Mouse (Mus musculus) ES-Bruce4 (cell line): ENCODE data around the gene Elavl1. TPM values are rescaled to one million over a fixed set of nuclear protein-coding genes. Genes with fewer than 3 reads are reported as not detected.
"Not testable (repeated sequence)": the region's sequence is repeated elsewhere in the genome, so short reads cannot be mapped to it uniquely, and the experiment has no call there.

Experiments used
- H3K27ac ChIP-seq: 2 replicates; pipeline ENCODE4 v1.5.1; 2012; ENCODE audit warnings: low read length, inconsistent platforms; ENCODE audit not compliant: insufficient read depth
- H3K27me3 ChIP-seq: 2 replicates; pipeline ENCODE4 v1.6.1; 2012; ENCODE audit warnings: mild to moderate bottlenecking, low read length, inconsistent platforms; ENCODE audit not compliant: control insufficient read depth, poor library complexity, insufficient read depth, severe bottlenecking
- H3K36me3 ChIP-seq: 2 replicates; pipeline ENCODE4 v1.6.1; 2012; ENCODE audit warnings: inconsistent platforms, mild to moderate bottlenecking, low read length, moderate library complexity; ENCODE audit not compliant: control insufficient read depth, poor library complexity, insufficient read depth, severe bottlenecking
- H3K4me1 ChIP-seq: one replicate; pipeline ENCODE4 v1.8.1; 2011; ENCODE audit warnings: low read length; ENCODE audit not compliant: control insufficient read depth, insufficient read depth
- H3K4me3 ChIP-seq: 2 replicates; pipeline ENCODE4 v1.5.1; 2011; ENCODE audit warnings: low read depth, mild to moderate bottlenecking, low read length
- H3K9ac ChIP-seq: 2 replicates; pipeline ENCODE4 v1.6.1; 2012; ENCODE audit warnings: low read depth, mild to moderate bottlenecking, inconsistent platforms; ENCODE audit not compliant: poor library complexity, severe bottlenecking
- H3K9me3 ChIP-seq: replicated peaks from 2 replicates; pipeline ENCODE4 v1.6.1; 2012; ENCODE audit warnings: mild to moderate bottlenecking, low read length, inconsistent platforms; ENCODE audit not compliant: control insufficient read depth, poor library complexity, insufficient read depth, severe bottlenecking
- CTCF ChIP-seq: IDR thresholded peaks from one replicate; pipeline ENCODE4 v1.8.1; 2011; ENCODE audit warnings: low read depth, low read length
- EP300 ChIP-seq: IDR thresholded peaks from 2 replicates; pipeline ENCODE4 v1.6.1; 2011; ENCODE audit warnings: low read depth, low read length; ENCODE audit not compliant: insufficient read depth
- POLR2A ChIP-seq: IDR thresholded peaks from one replicate; pipeline ENCODE4 v1.8.1; 2011; ENCODE audit warnings: low read length; ENCODE audit not compliant: insufficient read depth
- polyA plus RNA-seq: library from polyadenylated mRNA; stranded (reverse); fragments of >200 nt; gene quantifications from 2 replicates; pipeline ENCODE4 v1.2.4, GENCODE M21; 2011; ENCODE audit warnings: low read depth; ENCODE audit not compliant: missing spikeins, insufficient read depth, insufficient read length

The Elavl1 gene
- polyA plus RNA-seq, 1 experiment = 118 TPM

- no peak for TF ChIP-seq CTCF
- TF ChIP-seq POLR2A = no peak
Observed at GRCm38 (mm10) chr8:4360922-4361321, 35.7 kb upstream of the Elavl1 start.

GRCm38 (mm10) chr8:4359362-4359761 is 34.1 kb upstream of the Elavl1 start:
- H3K9ac ChIP-seq = no peak overlapping the region
- H3K9me3 ChIP-seq = no peaks in the 10 kb centered on the region
- no peak for TF ChIP-seq CTCF
- no peak for TF ChIP-seq POLR2A
- no peak for TF ChIP-seq EP300
- H3K27me3 ChIP-seq = no peaks in the 10 kb centered on the region
- H3K27ac ChIP-seq = no peak overlapping the region
- H3K4me3 ChIP-seq = no peak overlapping the region
- H3K36me3 ChIP-seq = no peaks in the 10 kb centered on the region
- H3K4me1 ChIP-seq = peaks cover 2% of the 10 kb centered on the region

More at GRCm38 (mm10) chr8:4360922-4361321, 35.7 kb upstream of the Elavl1 start:
- Histone ChIP-seq H3K9ac (no peak overlapping the region), H3K9me3 (no peaks in the 10 kb centered on the region), H3K36me3 (no peaks in the 10 kb centered on the region), H3K4me1 (no peaks in the 10 kb centered on the region), H3K27me3 (no peaks in the 10 kb centered on the region), H3K27ac (no peak overlapping the region), H3K4me3 (no peak overlapping the region)

DNA sequence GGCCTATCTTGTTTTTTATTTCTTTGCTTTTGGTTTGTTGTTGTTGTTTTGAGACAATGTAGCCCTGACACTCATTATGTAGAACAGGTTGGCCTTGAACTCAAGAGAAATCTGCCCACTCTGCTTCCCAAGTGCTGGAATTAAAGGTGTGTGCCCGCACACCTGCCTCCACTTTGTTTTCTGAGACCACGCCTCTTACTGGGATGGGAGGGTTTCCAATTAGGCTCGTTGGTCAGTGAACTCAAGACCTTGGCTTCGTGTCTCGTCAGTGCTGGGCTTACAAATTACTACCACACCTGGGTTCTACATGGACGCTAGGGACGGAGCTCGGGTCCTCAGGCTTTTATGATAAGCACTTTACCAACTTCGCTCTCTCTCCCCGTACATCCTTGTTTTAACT is 30.2 kb upstream of the Elavl1 start:
- no peak overlapping the region for H3K9ac ChIP-seq
- H3K27ac ChIP-seq = peak overlapping the region; percentile 29; the same call in 1 of the 2 replicates
- peaks cover 5% of the 10 kb centered on the region for H3K4me1 ChIP-seq
- no peaks in the 10 kb centered on the region for H3K36me3 ChIP-seq
- TF ChIP-seq EP300 (peak; percentile 66; the same call in 1 of the 2 replicates), POLR2A (no peak)
- H3K9me3 ChIP-seq = no peaks in the 10 kb centered on the region
- H3K27me3 ChIP-seq = no peaks in the 10 kb centered on the region
- H3K4me3 ChIP-seq = no peak overlapping the region

GRCm38 (mm10) chr8:4354516-4354915 is 29.3 kb upstream of the Elavl1 start:
- H3K9ac ChIP-seq = no peak overlapping the region

DNA sequence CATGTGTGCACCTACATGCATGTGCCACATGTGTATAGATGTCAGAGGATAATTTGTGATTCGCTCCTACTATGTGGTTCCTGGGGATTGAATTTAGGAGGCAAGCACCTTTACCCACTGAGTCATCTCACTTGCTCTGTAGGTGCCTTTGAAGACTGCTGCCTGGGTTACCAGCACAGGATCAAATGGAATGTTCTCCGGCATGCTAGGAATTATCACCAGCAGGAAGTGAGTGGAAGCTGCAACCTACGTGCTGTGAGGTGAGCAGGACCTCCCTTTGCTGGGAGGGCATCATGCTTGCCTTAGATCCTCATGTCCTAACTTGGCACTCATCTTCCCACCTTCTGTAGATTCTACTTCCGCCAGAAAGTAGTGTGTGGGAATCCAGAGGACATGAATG is 28.5 kb upstream of the Elavl1 start:
- TF ChIP-seq POLR2A = no peak
- TF ChIP-seq EP300 = no peak
- Histone ChIP-seq H3K27ac (no peak overlapping the region), H3K4me3 (no peak overlapping the region), H3K36me3 (no peaks in the 10 kb centered on the region), H3K27me3 (no peaks in the 10 kb centered on the region), H3K9me3 (no peaks in the 10 kb centered on the region), H3K4me1 (peaks cover 5% of the 10 kb centered on the region), H3K9ac (no peak overlapping the region)

More at GRCm38 (mm10) chr8:4354516-4354915, 29.3 kb upstream of the Elavl1 start:
- Histone ChIP-seq H3K4me3 (no peak overlapping the region), H3K27me3 (no peaks in the 10 kb centered on the region), H3K4me1 (peaks cover 5% of the 10 kb centered on the region), H3K27ac (peak overlapping the region; percentile 67), H3K9me3 (no peaks in the 10 kb centered on the region), H3K36me3 (no peaks in the 10 kb centered on the region)
- TF ChIP-seq POLR2A (no peak), EP300 (0 out of 2 replicates have a peak, but pooled peaks have one; percentile 19)

DNA sequence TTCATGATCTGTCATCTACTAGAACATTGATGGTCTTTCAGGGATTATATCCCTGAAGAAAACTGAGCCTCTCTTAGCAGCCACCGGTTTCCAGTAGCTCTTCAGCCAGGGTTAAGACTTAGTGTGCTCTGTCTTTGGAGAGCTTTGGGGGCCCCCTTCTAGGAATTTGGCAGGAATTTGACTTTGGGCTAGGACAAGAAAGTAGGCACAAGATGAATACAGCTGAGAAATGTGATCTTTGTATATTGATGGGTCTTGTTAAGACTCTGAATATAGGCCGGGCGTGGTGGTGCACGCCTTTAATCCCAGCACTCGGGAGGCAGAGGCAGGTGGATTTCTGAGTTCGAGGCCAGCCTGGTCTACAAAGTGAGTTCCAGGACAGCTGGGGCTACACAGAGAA is 27.3 kb upstream of the Elavl1 start:
- not testable (repeated sequence) for H3K27me3 ChIP-seq, H3K9ac ChIP-seq, H3K36me3 ChIP-seq, H3K9me3 ChIP-seq, H3K27ac ChIP-seq, H3K4me1 ChIP-seq, H3K4me3 ChIP-seq
